Mouse (Mus musculus): Measurements from ENCODE around the gene Gm15140. TPM values are rescaled to one million over a fixed set of nuclear protein-coding genes. Genes with fewer than 3 reads are reported as not detected.
"Not testable (repeated sequence)": the region's sequence is repeated elsewhere in the genome, so short reads cannot be mapped to it uniquely, and the experiment has no call there.

Gene Gm15140
- total RNA-seq (2015; ENCODE audit: low replicate concordance) (not detected in 2 replicates), total RNA-seq (2017; ENCODE audit: low replicate concordance) (not detected in 2 replicates)

GRCm38 (mm10) chrX:154120585-154120984 is at the start of gene Gm15140:
Gene Gm15140, minus strand, starts transcription at chrX:154120685.
- not testable (repeated sequence) for ATAC-seq (replicated peaks; ENCODE audit: low FRiP score, poor library complexity, severe bottlenecking)

Other genes with a start within 250 kb of the Gm15140 start
- gene Samt1, start 108.0 kb downstream of the Gm15140 start, total RNA-seq (2015; ENCODE audit: low replicate concordance): not detected in 2 replicates
- gene Samt1, start 108.0 kb downstream of the Gm15140 start, total RNA-seq (2017; ENCODE audit: low replicate concordance): not detected in 2 replicates
- not detected in 2 replicates for gene 4921511M17Rik, start 86.9 kb downstream of the Gm15140 start, total RNA-seq (2015; ENCODE audit: low replicate concordance)
- not detected in 2 replicates for gene 4921511M17Rik, start 86.9 kb downstream of the Gm15140 start, total RNA-seq (2017; ENCODE audit: low replicate concordance)
- not detected in 2 replicates for gene Gm10057, start 65.6 kb downstream of the Gm15140 start, total RNA-seq (2015; ENCODE audit: low replicate concordance)
- not detected in 2 replicates for gene Gm10057, start 65.6 kb downstream of the Gm15140 start, total RNA-seq (2017; ENCODE audit: low replicate concordance)
- not detected in 2 replicates for gene 4930524N10Rik, start 222.7 kb upstream of the Gm15140 start, total RNA-seq (2015; ENCODE audit: low replicate concordance)
- not detected in 2 replicates for gene 4930524N10Rik, start 222.7 kb upstream of the Gm15140 start, total RNA-seq (2017; ENCODE audit: low replicate concordance)

Data from erythroid progenitor cell, adult 5-6 weeks (primary cell).